27 mouse cellular contexts compared by ENCODE assay signal in the genomic region with DNA sequence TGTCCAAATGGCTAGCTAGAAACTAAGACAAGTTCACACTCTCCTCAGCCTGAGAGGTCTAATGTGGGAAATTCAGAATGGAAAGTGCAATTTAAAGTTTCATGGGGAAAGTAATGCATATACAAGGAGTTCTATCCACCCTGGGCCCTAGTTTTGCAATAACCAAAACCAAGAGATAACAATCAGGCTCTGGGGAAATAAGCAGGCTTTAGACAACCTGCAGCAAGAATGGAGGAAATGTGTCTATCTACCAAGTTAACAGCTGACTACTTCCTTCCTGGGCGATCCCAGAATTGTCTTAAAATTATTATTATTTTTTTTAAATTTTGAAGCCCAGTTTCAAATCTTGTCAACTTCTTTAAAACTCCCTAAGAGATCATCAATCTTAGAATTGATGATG.
"Had no signal": no experiment of that assay in that cellular context is flagged by ENCODE, and none has a peak within 500 bp of the region (broad histone marks: within the 10 kb centered on the region; RNA-seq: fewer than 3 reads in every experiment).

No protein-coding gene starts in this region.

- H3K36me3 ChIP-seq: heart, embryonic 13.5 days; heart, embryonic 15.5 days; intestine, embryonic 15.5 days; limb, embryonic 13.5 days; limb, embryonic 15.5 days; liver, embryonic 12.5 days had no signal

- H3K4me2 ChIP-seq: heart, embryonic 11.5 days; heart, embryonic 13.5 days; heart, embryonic 15.5 days; hindbrain, embryonic 14.5 days; intestine, embryonic 15.5 days; limb, embryonic 13.5 days; limb, embryonic 15.5 days; liver, embryonic 12.5 days had no signal

- ATAC-seq: hindbrain, embryonic 16.5 days; inflammation-experienced regulatory T-cells, adult 6 months; intestine, embryonic 15.5 days; intestine, postnatal 0 days; liver, embryonic 12.5 days had no signal

- DNase-seq: gastrocnemius, adult 2 months; gastrocnemius, postnatal 10 days; gastrocnemius, postnatal 25 days; heart, adult 11 months; heart, adult 2 months; heart, postnatal 14 days; heart, postnatal 36 days; kidney, adult 2 months; kidney, adult 9 months; kidney, postnatal 10 days; kidney, postnatal 25 days; kidney, postnatal 4 days; layer of hippocampus, adult 9-11 months; layer of hippocampus, postnatal 36 days; left cerebral cortex, postnatal 4 days had no signal

- H3K27ac ChIP-seq: heart, adult 2 months; heart, embryonic 15.5 days; hindbrain, embryonic 14.5 days; intestine, embryonic 15.5 days; limb, embryonic 13.5 days; limb, embryonic 15.5 days; liver, embryonic 12.5 days; liver, embryonic 14.5 days had no signal

- H3K9ac ChIP-seq: heart, embryonic 13.5 days; heart, embryonic 15.5 days; hindbrain, embryonic 14.5 days; intestine, embryonic 15.5 days; limb, embryonic 13.5 days; limb, embryonic 15.5 days; liver, embryonic 12.5 days; liver, embryonic 14.5 days had no signal

- H3K4me3 ChIP-seq: gastrocnemius, adult 2 months; heart, adult 2 months; heart, embryonic 13.5 days; heart, embryonic 15.5 days; intestine, embryonic 15.5 days; limb, embryonic 13.5 days; limb, embryonic 15.5 days; liver, embryonic 12.5 days had no signal

- H3K9me3 ChIP-seq: heart, embryonic 13.5 days; heart, embryonic 15.5 days; intestine, embryonic 15.5 days; limb, embryonic 13.5 days; limb, embryonic 15.5 days; liver, embryonic 12.5 days had no signal

- H3K27me3 ChIP-seq: heart, embryonic 13.5 days; heart, embryonic 15.5 days; intestine, embryonic 15.5 days; limb, embryonic 13.5 days; limb, embryonic 15.5 days; liver, embryonic 12.5 days had no signal
